Mouse (Mus musculus) limb, embryonic 13.5 days (tissue): ENCODE measurements around the gene Alyref2. TPM values are rescaled to one million over a fixed set of nuclear protein-coding genes. Genes with fewer than 3 reads are reported as not detected.
"Not testable (repeated sequence)": the region's sequence is repeated elsewhere in the genome, so short reads cannot be mapped to it uniquely, and the experiment has no call there.

ENCODE experiments used
- ATAC-seq: fragments of 200-750 bp; cut with Nextera tagmentation; 2 replicates; pipeline ENCODE4 v1.8.0; 2017; ENCODE audit warnings: low read depth, moderate number of reproducible peaks, moderate TSS enrichment; ENCODE audit not compliant: low FRiP score
- H3K27ac ChIP-seq: fragments of 300-500 bp; sonication (generic); 2 replicates; pipeline ENCODE4 v1.5.1; 2015; ENCODE audit warnings: inconsistent platforms, mild to moderate bottlenecking, moderate library complexity
- H3K27me3 ChIP-seq: fragments of 300-500 bp; sonication (generic); 2 replicates; pipeline ENCODE4 v1.6.1; 2015; ENCODE audit warnings: mild to moderate bottlenecking, inconsistent platforms
- H3K36me3 ChIP-seq: fragments of 300-500 bp; sonication (generic); 2 replicates; pipeline ENCODE4 v1.6.1; 2015; ENCODE audit warnings: inconsistent platforms, mild to moderate bottlenecking, moderate library complexity
- H3K4me1 ChIP-seq: fragments of 300-500 bp; sonication (generic); 2 replicates; pipeline ENCODE4 v1.6.1; 2015; ENCODE audit warnings: inconsistent platforms
- H3K4me2 ChIP-seq: fragments of 300-500 bp; sonication (generic); replicated peaks from 2 replicates; pipeline ENCODE4 v1.6.1; 2015; ENCODE audit warnings: inconsistent platforms, mild to moderate bottlenecking, moderate library complexity
- H3K4me3 ChIP-seq: fragments of 300-500 bp; sonication (generic); 2 replicates; pipeline ENCODE4 v1.5.1; 2015; ENCODE audit warnings: moderate library complexity, mild to moderate bottlenecking, inconsistent platforms
- H3K9ac ChIP-seq: fragments of 300-500 bp; sonication (generic); 2 replicates; pipeline ENCODE4 v1.6.1; 2015; ENCODE audit warnings: mild to moderate bottlenecking, inconsistent platforms
- H3K9me3 ChIP-seq: fragments of 300-500 bp; sonication (generic); 2 replicates; pipeline ENCODE4 v1.6.1; 2016; ENCODE audit warnings: inconsistent platforms
- WGBS: fragments of 180-500 bp; shearing (Covaris S2); methylation state at CpG from one replicate; pipeline ENCODE4 v1.1.7; 2015; 5-methylcytosine and 5-hydroxymethylcytosine counted together
- polyA plus RNA-seq: library from polyadenylated mRNA; unstranded; fragments of >200 nt; fragmentation: Nextera tagmentation; extraction: Ambion mirVana; gene quantifications from 2 replicates; pipeline ENCODE4 v1.2.1, GENCODE M21; 2015

The Alyref2 gene
- polyA plus RNA-seq, 1 experiment from 2014 or later, result 15.8 TPM

DNA sequence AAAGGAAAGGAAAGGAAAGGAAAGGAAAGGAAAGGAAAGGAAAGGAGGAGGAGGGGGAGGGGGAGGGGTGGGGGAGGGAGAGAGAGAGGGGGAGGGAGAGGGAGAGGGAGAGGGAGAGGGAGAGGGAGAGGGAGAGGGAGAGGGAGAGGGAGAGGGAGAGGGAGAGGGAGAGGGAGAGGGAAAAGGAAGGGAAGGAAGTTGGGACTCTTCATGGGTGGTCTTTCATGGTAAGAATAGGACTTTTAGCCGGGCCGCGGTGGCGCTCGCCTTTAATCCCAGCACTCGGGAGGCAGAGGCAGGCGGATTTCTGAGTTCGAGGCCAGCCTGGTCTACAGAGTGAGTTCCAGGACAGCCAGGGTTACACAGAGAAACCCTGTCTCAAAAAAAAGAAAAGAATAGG is 31.3 kb upstream of the Alyref2 start:
- H3K27ac ChIP-seq, H3K4me1 ChIP-seq, H3K36me3 ChIP-seq, ATAC-seq, H3K27me3 ChIP-seq, H3K9me3 ChIP-seq, H3K4me3 ChIP-seq, H3K4me2 ChIP-seq, H3K9ac ChIP-seq: not testable (repeated sequence)
- WGBS, result 89% methylated on average over 8 of the region's 8 CpGs

DNA sequence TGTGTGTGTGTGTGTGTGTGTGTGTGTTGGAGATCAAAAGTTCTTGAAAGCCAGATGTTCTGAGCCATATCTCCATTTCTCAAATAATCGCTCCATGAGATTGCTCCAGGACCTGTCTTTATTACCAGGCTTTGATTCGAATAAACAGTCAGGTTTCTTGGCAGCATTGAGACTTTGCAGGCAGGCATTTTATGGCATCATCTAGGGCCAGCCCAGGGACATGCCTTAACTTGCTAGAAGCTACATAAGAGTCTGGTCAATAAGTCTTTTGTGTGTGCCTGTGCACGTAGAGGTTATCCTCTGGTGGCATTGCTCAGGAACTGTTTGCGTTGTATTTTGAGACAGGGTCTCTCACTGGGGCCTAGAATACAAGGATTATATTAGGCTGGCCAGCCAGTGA is 29.8 kb upstream of the Alyref2 start:
- no peaks in the 10 kb centered on the region for H3K4me1 ChIP-seq
- H3K9ac ChIP-seq, result no peak overlapping the region
- no peak overlapping the region for H3K4me3 ChIP-seq
- H3K27ac ChIP-seq, result no peak overlapping the region
- no peaks in the 10 kb centered on the region for H3K27me3 ChIP-seq
- H3K4me2 ChIP-seq, result no peak overlapping the region
- H3K9me3 ChIP-seq, result no peaks in the 10 kb centered on the region
- WGBS, result 46% methylated on average over 4 of the region's 4 CpGs
- no peaks in the 10 kb centered on the region for H3K36me3 ChIP-seq
- ATAC-seq, result no peak

DNA sequence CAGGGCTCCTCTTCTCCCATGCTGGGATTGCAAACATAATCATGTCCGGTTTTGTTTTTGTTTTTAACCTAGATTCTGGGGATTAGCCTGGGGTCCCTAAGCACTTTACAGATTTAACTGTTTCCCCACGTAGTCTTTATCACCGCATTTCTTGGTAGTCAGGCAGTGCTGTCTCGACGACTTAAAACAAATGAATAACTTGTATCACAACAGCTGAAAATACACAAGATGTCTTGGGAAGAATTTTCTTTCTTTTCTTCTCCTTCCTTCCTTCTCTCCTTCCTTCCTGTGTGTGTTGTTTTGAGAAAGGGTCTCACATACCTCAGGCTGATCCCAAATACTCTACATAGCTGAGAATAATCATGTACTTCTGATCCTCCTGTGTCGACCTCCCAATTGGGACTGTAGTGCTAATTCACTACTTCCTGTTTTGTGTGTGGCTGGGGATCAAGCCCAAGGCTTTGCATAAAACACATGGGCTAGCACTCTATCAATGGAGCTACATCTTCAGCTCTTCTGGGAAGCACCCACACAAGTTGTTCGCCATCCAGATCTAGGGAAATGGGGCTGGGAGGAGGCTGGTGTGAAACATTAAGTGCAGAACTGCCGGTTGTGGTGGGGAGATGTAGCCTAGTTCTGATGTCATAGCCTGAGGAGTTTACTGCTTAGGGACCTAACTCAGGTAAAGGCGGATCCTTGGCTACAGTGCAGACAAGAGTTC is 29.2 kb upstream of the Alyref2 start:
- 66% methylated on average over 9 of the region's 9 CpGs for WGBS
- Histone ChIP-seq H3K27ac (no peak overlapping the region), H3K36me3 (no peaks in the 10 kb centered on the region), H3K9ac (no peak overlapping the region), H3K4me2 (no peak overlapping the region), H3K27me3 (no peaks in the 10 kb centered on the region), H3K9me3 (no peaks in the 10 kb centered on the region), H3K4me1 (no peaks in the 10 kb centered on the region), H3K4me3 (no peak overlapping the region)
- no peak for ATAC-seq

DNA sequence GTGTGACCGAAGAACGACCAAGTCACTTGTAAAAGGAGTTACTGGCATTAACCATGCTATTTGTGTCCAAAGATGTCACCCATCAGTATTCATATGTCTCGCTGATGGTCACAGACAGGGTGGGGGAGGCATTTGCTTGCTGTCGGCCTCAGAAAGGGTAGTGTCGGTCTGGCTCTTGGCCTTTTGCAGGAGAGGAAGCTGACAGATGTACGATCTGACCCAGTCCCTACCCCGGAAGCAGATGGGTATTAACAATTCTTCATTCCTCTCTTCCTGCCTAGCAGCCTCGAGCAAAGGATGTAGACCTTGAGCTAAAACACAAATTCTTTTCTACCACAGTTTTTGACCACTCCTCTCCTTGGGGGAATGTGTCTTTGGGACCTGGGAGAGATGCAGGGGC is 26.2 kb upstream of the Alyref2 start:
- H3K9ac ChIP-seq, result no peak overlapping the region
- no peak overlapping the region for H3K27ac ChIP-seq
- no peaks in the 10 kb centered on the region for H3K4me1 ChIP-seq
- no peaks in the 10 kb centered on the region for H3K27me3 ChIP-seq
- WGBS, result 71% methylated on average over 8 of the region's 8 CpGs
- no peaks in the 10 kb centered on the region for H3K36me3 ChIP-seq
- peaks cover 3% of the 10 kb centered on the region; the same call in 1 of the 2 replicates for H3K9me3 ChIP-seq
- H3K4me3 ChIP-seq, result no peak overlapping the region
- no peak overlapping the region for H3K4me2 ChIP-seq
- ATAC-seq, result no peak

DNA sequence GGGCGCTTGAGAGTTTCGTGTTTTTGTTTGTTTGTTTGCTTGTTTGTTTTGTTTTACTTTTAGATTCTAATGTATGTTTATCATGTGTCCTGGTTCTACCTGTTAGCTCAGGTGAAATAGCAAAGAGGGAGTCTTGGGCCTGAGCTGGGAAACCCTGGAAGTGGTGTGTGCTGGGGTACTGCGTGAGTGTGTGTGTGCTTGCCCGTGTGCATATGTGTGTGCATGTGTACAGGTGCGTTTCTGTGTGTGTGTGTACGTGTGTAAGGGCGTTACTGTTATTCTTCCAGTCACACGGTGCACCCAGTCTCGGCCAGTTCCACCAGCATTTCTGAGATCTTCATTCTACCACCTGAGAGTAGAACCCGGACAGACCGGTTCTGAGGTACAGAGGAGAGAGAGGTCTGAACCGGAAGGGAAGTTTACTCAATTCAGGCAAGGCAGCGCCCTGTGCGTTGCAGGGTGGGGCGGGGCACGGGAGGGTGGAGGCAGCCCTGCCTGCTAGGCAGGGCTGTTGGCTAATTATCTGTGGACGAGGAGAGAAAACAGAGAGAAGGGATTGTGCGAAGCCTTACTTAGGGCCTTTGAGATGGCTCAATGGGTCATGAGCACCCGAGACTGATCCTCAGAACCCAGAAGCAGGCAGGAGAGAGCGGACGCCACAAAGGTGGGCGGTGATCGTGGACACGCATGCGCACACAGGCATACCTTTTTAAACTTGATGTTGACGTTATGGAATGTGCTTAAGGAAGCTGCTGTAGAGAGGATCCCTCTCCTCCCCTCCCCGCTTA is 25.3 kb upstream of the Alyref2 start:
- Histone ChIP-seq H3K4me2 (peak overlapping the region; percentile 51), H3K9me3 (peaks cover 6% of the 10 kb centered on the region), H3K27ac (no peak overlapping the region), H3K27me3 (no peaks in the 10 kb centered on the region), H3K36me3 (no peaks in the 10 kb centered on the region), H3K9ac (no peak overlapping the region), H3K4me1 (no peaks in the 10 kb centered on the region), H3K4me3 (peak overlapping the region; percentile 33)
- WGBS, result 61% methylated on average over 27 of the region's 27 CpGs
- ATAC-seq, result peak; percentile 71; the same call in 1 of the 2 replicates

DNA sequence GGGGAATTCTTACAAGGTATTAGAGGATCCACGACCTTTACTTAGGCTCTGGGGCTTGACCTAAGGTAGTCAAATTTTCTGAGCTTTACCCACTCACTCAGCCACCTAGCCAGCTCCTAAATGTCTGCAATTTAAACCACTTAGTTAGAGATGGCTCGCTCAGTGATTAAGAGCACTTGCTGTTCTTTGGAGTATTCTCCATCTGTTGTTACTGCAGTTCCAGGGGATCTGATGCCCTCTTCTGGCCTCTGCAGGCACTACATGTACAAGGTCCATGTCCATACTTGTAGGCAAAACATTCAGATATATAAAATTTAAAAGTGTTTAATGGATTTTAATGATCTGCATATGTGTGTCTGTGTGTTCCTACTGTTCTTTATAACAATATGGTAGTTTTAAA is 24.3 kb upstream of the Alyref2 start:
- H3K4me2 ChIP-seq, result no peak overlapping the region
- WGBS, result 36% methylated on average over 2 of the region's 2 CpGs
- H3K4me1 ChIP-seq, result no peaks in the 10 kb centered on the region
- H3K27me3 ChIP-seq, result no peaks in the 10 kb centered on the region
- no peak overlapping the region for H3K9ac ChIP-seq
- no peak overlapping the region for H3K4me3 ChIP-seq
- no peak overlapping the region for H3K27ac ChIP-seq
- ATAC-seq, result no peak
- H3K9me3 ChIP-seq, result peaks cover 11% of the 10 kb centered on the region
- no peaks in the 10 kb centered on the region for H3K36me3 ChIP-seq

DNA sequence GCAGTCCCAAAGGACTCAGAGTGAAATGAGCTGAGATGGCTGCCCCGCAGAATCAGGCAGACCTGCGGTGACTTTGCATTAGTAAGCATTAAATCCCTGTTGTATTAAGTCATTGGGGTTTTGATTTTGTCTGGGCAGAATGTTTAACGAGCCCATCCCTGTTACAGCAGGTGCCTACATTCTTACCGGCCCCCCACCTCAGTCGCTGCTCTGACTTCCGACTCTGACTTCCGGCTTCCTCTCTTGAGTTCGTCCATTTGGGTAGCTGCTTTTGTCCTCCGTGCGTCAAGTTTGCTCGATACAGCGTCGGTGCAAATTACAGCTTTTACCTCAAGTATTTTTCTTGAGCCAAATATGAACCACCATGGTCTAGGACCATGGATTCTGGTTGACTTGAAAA is 9.0 kb upstream of the Alyref2 start:
- no peaks in the 10 kb centered on the region for H3K4me1 ChIP-seq
- H3K27ac ChIP-seq, result no peak overlapping the region
- ATAC-seq, result no peak
- no peak overlapping the region for H3K4me2 ChIP-seq
- no peak overlapping the region for H3K4me3 ChIP-seq
- WGBS, result 86% methylated on average over 13 of the region's 13 CpGs
- H3K27me3 ChIP-seq, result no peaks in the 10 kb centered on the region
- no peak overlapping the region for H3K9ac ChIP-seq
- H3K36me3 ChIP-seq, result no peaks in the 10 kb centered on the region
- H3K9me3 ChIP-seq, result peaks cover 23% of the 10 kb centered on the region

DNA sequence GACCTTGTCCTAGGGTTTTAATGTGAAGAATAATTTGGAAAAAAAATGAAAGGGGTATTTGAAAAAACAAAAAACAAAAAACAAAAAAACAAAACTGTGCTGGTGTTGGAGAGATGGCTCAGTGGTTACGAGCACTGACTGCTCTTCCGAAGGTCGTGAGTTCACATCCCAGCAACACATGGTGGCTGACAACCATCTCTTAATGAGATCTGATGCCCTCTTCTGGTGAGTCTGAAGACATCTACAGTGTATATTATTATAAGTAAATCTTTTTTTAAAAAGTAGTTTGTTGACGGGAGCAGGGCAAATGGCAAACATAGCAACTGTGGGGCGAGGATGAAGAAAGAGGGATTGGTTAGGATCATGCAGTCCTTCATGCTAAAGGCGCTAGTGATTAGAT is 7.9 kb upstream of the Alyref2 start:
- Histone ChIP-seq H3K9ac (no peak overlapping the region), H3K9me3 (peaks cover 16% of the 10 kb centered on the region), H3K4me3 (no peak overlapping the region), H3K27ac (no peak overlapping the region), H3K27me3 (no peaks in the 10 kb centered on the region), H3K4me2 (no peak overlapping the region), H3K4me1 (no peaks in the 10 kb centered on the region), H3K36me3 (no peaks in the 10 kb centered on the region)
- no peak for ATAC-seq
- 86% methylated on average over 6 of the region's 6 CpGs for WGBS

DNA sequence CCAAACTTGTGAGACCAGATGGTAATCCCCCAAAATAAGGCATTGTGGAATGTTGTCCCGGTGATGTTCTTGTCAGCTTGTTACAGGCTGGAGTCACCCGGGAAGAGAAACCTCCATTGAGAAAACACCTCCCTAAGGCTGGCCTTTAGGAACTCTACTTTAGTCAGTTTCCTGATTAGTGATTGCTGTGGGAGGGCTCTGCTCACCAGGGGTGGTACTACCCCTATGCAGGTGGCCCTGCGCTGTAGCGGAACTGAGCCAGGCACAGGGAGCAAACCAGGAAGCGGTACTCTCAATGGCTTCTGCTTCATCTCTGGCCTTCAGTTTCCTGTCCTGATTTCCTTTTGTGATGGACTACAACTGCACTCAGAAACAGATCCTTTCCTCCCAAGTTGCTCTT is 3.4 kb upstream of the Alyref2 start:
- Histone ChIP-seq H3K4me3 (no peak overlapping the region), H3K36me3 (no peaks in the 10 kb centered on the region), H3K9me3 (no peaks in the 10 kb centered on the region), H3K9ac (no peak overlapping the region), H3K27ac (no peak overlapping the region), H3K4me1 (0 out of 2 replicates have a peak, but pooled peaks cover 7% of the 10 kb centered on the region), H3K4me2 (no peak overlapping the region), H3K27me3 (no peaks in the 10 kb centered on the region)
- ATAC-seq, result no peak
- WGBS, result 76% methylated on average over 5 of the region's 5 CpGs

DNA sequence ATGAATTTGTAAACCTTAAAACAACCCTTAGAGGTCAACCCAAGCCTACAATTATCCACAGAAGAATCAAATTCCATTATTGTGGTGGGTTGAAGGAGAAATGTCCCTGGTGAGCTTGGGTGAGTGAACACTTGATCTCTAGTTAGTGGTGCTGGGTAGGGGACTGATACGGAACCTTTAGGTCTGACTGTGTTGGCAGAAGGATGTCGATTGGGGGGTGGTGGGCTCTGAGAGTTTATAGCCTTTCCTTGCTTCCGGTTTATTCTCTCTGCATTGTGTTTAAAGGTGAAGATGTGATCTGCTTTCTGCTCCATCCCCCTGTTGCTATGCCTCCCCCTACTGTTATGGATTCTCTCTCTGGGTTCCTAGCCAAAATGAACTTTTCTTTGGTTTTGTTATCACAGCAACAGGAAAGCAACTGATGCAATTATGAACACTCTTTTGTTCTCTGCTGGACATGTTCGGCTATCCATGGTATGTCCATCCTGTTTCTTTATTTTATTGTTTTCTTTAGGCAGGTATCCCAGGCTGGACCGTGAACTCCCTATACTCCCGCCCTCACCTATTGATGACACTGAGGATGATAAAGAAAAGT is 2.2 kb upstream of the Alyref2 start:
- Histone ChIP-seq H3K9me3 (0 out of 2 replicates have a peak, but pooled peaks cover under 1% of the 10 kb centered on the region), H3K4me1 (0 out of 2 replicates have a peak, but pooled peaks cover 7% of the 10 kb centered on the region), H3K4me3 (no peak overlapping the region), H3K27ac (no peak overlapping the region), H3K4me2 (peak overlapping the region; percentile 39; the same call in 1 of the 2 replicates), H3K36me3 (no peaks in the 10 kb centered on the region), H3K9ac (no peak overlapping the region), H3K27me3 (no peaks in the 10 kb centered on the region)
- 59% methylated on average over 6 of the region's 6 CpGs for WGBS
- ATAC-seq, result no peak

DNA sequence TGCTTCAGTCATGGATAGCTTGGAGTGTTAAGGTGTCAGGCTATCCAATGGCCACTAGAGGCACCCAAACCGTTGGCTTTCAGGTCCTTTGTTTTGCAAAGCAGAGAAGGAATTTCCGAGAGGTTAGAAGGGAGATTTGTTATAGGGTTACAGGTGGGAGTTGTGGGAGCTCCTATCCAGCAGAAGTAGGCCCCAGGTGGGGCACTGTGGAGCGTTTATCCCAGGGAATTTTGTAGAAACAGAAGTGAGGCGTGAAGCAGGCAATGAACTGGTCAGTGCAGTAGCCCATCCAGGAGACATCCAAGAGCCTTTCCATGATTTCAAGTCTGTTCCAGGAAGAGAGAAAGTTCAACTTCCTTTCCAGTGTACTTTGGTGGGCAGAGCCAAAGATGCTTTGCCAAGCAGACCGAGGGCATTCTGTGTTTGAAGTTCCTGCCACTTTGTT is 1.6 kb upstream of the Alyref2 start:
- peak overlapping the region; percentile 95; the same call in 1 of the 2 replicates for H3K27ac ChIP-seq
- peaks cover 3% of the 10 kb centered on the region; the same call in 1 of the 2 replicates for H3K9me3 ChIP-seq
- H3K4me3 ChIP-seq, result peak overlapping the region; percentile 10; the same call in 1 of the 2 replicates
- WGBS, result 4% methylated on average over 5 of the region's 5 CpGs
- no peaks in the 10 kb centered on the region for H3K27me3 ChIP-seq
- H3K4me2 ChIP-seq, result peak overlapping the region; percentile 39
- H3K9ac ChIP-seq, result no peak overlapping the region
- ATAC-seq, result no peak
- H3K4me1 ChIP-seq, result 0 out of 2 replicates have a peak, but pooled peaks cover 7% of the 10 kb centered on the region
- H3K36me3 ChIP-seq, result no peaks in the 10 kb centered on the region
